Mouse (Mus musculus): ENCODE data around the gene Ankrd45. TPM values are rescaled to one million over a fixed set of nuclear protein-coding genes. Genes with fewer than 3 reads are reported as not detected.
"Not testable (repeated sequence)": the region's sequence is repeated elsewhere in the genome, so short reads cannot be mapped to it uniquely, and the experiment has no call there.

Gene Ankrd45
- polyA plus RNA-seq, 1 experiment from 2014 or later: 10.4 TPM

DNA sequence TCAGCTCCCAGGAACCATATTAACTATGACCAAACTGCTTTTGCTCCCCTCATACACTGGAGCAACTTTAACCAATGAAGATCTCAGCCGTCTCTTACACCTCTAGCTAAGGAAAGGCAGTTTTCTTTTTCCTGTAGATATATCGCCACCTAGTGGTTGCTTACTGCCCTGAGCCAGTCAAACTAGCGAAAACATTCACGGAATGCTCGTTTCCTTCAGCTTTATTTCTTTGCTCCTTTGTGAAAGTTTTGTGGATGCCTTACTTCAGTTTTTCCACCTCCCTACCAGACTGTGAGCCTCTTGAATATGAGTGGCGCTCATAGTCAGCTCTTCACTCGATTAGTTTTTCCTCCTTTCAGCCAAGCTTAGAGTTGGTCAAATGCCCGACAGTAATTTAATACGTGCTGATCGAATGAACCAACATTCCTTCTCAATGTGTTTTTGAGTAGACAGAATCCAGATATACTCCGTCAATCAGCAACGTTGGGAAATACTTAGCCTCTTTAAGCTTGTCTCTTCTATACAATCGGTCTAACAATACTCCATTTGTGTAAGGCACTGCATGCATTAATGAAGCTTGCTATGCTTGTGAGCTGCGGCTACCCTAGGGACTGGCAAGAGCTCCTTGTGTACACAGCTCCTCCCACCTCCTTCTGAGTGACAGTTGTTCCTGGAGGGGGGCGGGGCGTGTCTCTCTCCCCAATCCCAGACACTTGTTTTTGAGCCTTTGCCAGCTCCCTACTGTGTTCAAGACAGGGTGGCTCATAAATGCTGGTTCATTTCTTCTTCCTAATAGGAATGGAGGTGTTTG is 53.3 kb downstream of the Ankrd45 start:
- Histone ChIP-seq H3K4me1 (peaks cover 5% of the 10 kb centered on the region), H3K9ac (no peak overlapping the region; the same call in 1 of the 2 replicates), H3K4me3 (replicated peaks) (peak overlapping the region; percentile 41), H3K27me3 (no peaks in the 10 kb centered on the region), H3K4me2 (peak overlapping the region; percentile 52), H3K36me3 (replicated peaks) (no peaks in the 10 kb centered on the region), H3K9me3 (no peaks in the 10 kb centered on the region), H3K27ac (peak overlapping the region; percentile 78)
- ATAC-seq (ENCODE audit: low FRiP score): peak; percentile 98
- WGBS: under 1% methylated on average over 16 of the region's 16 CpGs

DNA sequence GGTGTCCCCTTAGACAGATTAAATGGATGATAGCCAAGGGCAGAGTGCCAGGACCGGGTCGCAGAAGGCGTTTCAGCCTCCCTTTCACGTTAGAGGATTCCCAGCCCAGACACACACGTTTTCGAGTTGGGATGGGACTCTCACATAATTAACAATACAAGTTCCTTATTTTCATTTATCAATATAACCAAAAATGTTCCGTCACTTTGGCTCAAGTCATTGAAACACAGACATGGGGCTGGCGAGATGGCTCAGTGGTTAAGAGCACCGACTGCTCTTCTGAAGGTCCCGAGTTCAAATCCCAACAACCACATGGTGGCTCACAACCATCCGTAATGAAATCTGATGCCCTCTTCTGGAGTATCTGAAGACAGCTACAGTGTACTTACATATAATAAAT is 53.9 kb downstream of the Ankrd45 start:
- not testable (repeated sequence) for H3K27ac ChIP-seq; H3K9ac ChIP-seq; H3K27me3 ChIP-seq; H3K36me3 ChIP-seq (replicated peaks); H3K9me3 ChIP-seq; H3K4me3 ChIP-seq (replicated peaks); H3K4me1 ChIP-seq
- peak; percentile 1; the same call in 1 of the 2 replicates for ATAC-seq (ENCODE audit: low FRiP score)
- H3K4me2 ChIP-seq: peak overlapping the region; percentile 52
- WGBS: 51% methylated on average over 11 of the region's 11 CpGs

DNA sequence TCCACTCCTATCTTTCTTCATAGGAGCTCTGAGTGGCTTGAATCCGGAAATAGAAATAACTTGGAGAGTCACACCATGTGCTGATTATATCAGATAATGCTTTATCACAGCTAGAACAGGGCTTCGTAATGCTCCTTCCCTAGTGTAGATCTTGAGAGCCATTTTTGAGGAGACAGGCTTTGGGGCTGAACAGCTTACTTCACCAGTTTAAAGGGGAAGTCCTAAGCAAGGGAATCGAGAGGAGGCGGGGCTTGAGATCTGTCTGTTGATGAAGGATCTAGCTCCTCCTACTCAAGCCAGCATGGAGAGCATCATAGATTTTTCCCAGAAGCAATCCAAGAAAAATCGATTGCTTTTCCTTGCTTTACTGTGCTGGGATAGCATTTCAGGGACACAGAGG is 57.4 kb downstream of the Ankrd45 start:
- Histone ChIP-seq H3K36me3 (replicated peaks) (no peaks in the 10 kb centered on the region), H3K27me3 (no peaks in the 10 kb centered on the region), H3K9ac (no peak overlapping the region), H3K4me2 (no peak overlapping the region), H3K4me3 (replicated peaks) (no peak overlapping the region), H3K4me1 (peaks cover 5% of the 10 kb centered on the region), H3K9me3 (no peaks in the 10 kb centered on the region), H3K27ac (no peak overlapping the region)
- whole genome bisulfite sequencing: 83% methylated on average over 5 of the region's 5 CpGs
- no peak for ATAC-seq (ENCODE audit: low FRiP score)

DNA sequence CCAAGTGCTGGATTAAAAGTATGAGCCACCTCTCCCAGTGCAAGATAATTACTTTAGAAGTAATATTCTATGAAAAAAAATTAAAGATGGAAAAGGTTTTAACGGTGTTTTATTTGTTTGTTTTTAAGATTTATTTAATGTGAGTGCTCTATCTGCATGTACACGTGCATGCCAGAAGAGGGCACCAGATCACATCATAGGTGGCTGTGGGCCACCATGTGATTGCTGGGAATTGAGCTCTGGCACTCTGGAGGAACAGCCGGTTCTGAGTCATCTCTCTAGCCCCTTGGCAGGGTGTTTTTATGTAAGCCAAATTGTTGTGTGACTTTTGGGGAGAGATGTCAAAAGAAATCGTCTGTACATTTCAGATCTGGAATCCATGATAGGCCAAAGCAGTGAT is 72.0 kb downstream of the Ankrd45 start:
- Histone ChIP-seq H3K36me3 (replicated peaks) (no peaks in the 10 kb centered on the region), H3K9ac (no peak overlapping the region), H3K27ac (no peak overlapping the region), H3K4me2 (no peak overlapping the region), H3K9me3 (no peaks in the 10 kb centered on the region), H3K27me3 (no peaks in the 10 kb centered on the region), H3K4me3 (replicated peaks) (no peak overlapping the region), H3K4me1 (no peaks in the 10 kb centered on the region)
- no peak for ATAC-seq (ENCODE audit: low FRiP score)
- 37% methylated on average over 4 of the region's 4 CpGs for WGBS

DNA sequence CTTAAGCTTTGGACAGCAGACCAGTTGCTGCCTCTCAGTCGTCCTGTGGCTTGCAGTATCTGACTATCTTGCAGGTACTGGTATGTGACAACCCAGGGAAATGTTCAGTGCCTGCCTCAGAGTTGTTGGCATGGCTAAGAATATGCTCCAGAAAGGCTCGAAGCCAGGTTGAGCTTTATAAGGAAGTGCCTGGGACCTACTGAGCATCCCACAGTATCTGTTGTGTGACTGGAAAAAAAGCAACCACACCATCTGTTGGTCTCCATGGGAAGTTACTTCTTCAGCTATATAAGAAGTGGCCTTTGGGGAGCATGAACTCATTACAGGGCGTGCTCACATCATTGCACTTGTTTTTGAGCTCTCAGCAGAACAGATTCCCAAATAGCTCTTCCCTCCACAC is 77.3 kb downstream of the Ankrd45 start:
- peaks cover 5% of the 10 kb centered on the region; the same call in 1 of the 2 replicates for H3K4me1 ChIP-seq
- H3K4me2 ChIP-seq: no peak overlapping the region
- H3K9ac ChIP-seq: no peak overlapping the region
- no peaks in the 10 kb centered on the region for H3K27me3 ChIP-seq
- WGBS: 80% methylated on average over 3 of the region's 3 CpGs
- H3K36me3 ChIP-seq (replicated peaks): no peaks in the 10 kb centered on the region
- no peak overlapping the region for H3K27ac ChIP-seq
- no peak for ATAC-seq (ENCODE audit: low FRiP score)
- no peaks in the 10 kb centered on the region for H3K9me3 ChIP-seq
- H3K4me3 ChIP-seq (replicated peaks): no peak overlapping the region

Other genes with a start within 250 kb of the Ankrd45 start
- 8.6 and 9.5 TPM in 2 replicates for gene Rc3h1, start 236.3 kb upstream of the Ankrd45 start, polyA plus RNA-seq (2016; fragmentation: Nextera tagmentation; extraction: Ambion mirVana)
- gene Serpinc1, start 164.1 kb upstream of the Ankrd45 start, polyA plus RNA-seq (2016; fragmentation: Nextera tagmentation; extraction: Ambion mirVana): 2.4 and 2.8 TPM in 2 replicates
- gene Zbtb37, start 107.8 kb upstream of the Ankrd45 start, polyA plus RNA-seq (2016; fragmentation: Nextera tagmentation; extraction: Ambion mirVana): 9.9 TPM in 2 replicates
- gene Dars2, start 72.0 kb upstream of the Ankrd45 start, polyA plus RNA-seq (2016; fragmentation: Nextera tagmentation; extraction: Ambion mirVana): 49.0 and 49.3 TPM in 2 replicates
- 38.3 and 39.7 TPM in 2 replicates for gene Cenpl, start 72.0 kb upstream of the Ankrd45 start, polyA plus RNA-seq (2016; fragmentation: Nextera tagmentation; extraction: Ambion mirVana)
- 20.9 and 21.4 TPM in 2 replicates for gene Klhl20, start 11.2 kb upstream of the Ankrd45 start, polyA plus RNA-seq (2016; fragmentation: Nextera tagmentation; extraction: Ambion mirVana)
- gene Tex50, start 16.6 kb downstream of the Ankrd45 start, polyA plus RNA-seq (2016; fragmentation: Nextera tagmentation; extraction: Ambion mirVana): 0.32 and 0.44 TPM in 2 replicates
- gene Prdx6, start 108.5 kb downstream of the Ankrd45 start, polyA plus RNA-seq (2016; fragmentation: Nextera tagmentation; extraction: Ambion mirVana): 357 and 360 TPM in 2 replicates